Mouse (Mus musculus): Measurements from ENCODE around the gene 2810006K23Rik. TPM values are rescaled to one million over a fixed set of nuclear protein-coding genes. Genes with fewer than 3 reads are reported as not detected.
"Not testable (repeated sequence)": the region's sequence is repeated elsewhere in the genome, so short reads cannot be mapped to it uniquely, and the experiment has no call there.

The 2810006K23Rik gene
- 10 to 100 TPM; 14.1 to 17.0 TPM for total RNA-seq (2021)
- 5.8 and 6.0 TPM in 2 replicates for polyA plus RNA-seq (2012; rRNA removed)
- long read RNA-seq, transcript 2810006K23Rik-201 (3 exons, 1,677 nt), result major isoform, 11 of 15 reads
- long read RNA-seq, partial matches to known transcripts, result 0 of 15 reads
- long read RNA-seq, other reads (novel, unspliced or antisense), result 3 of 15 reads

- peak; percentile 100 for DNase-seq
Observed at GRCm38 (mm10) chr5:124327510-124328364, at the start of gene 2810006K23Rik, which contains the start of gene Mphosph9. Gene 2810006K23Rik, plus strand, starts transcription at chr5:124328089. Gene Mphosph9, minus strand, starts transcription at chr5:124327972.

GRCm38 (mm10) chr5:124282854-124283253 is 45.0 kb upstream of the 2810006K23Rik start:
- no peak for DNase-seq

GRCm38 (mm10) chr5:124284330-124284729 is 43.6 kb upstream of the 2810006K23Rik start:
- DNase-seq, result no peak

- DNase-seq, result no peak
Observed at GRCm38 (mm10) chr5:124287616-124288247, 40.2 kb upstream of the 2810006K23Rik start.

DNA sequence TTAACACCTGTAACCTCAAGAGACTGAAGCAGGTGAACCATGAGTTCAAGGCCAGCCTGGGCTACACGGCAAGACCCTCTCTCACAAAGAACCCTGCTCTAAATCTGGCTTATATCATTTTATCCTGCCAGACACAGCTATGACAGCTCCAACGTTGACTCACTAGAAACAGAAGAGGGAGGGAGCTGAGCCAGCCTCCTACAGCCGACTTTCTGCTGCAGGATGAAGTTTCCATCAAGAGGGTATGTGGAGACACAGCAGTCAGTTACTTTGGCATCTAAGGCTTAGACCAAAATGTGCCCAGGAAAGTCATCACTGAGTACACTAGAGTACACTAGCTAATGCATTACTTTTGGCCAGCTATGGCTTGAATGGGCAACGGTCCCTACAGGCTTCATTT is 37.7 kb upstream of the 2810006K23Rik start:
- no peak for DNase-seq

DNA sequence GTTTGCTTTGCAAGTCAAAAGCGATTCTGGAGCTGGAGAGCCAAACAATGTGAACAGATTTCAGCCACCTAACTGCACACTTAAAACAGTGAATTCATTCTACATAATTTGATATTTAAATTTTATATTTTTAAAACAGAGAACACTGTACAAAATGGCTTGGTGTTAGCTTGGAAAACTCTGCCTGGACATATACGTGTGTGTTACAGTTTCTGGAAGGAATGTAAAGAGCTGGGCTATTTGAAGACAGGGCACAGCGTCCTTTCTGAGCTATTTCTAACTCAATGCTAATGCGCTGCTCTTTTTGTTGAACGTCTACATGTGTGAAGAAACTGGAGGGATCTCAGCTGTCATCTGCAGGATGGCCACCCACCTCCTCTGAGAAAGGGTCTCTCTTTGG is 33.9 kb upstream of the 2810006K23Rik start:
- DNase-seq, result no peak

DNA sequence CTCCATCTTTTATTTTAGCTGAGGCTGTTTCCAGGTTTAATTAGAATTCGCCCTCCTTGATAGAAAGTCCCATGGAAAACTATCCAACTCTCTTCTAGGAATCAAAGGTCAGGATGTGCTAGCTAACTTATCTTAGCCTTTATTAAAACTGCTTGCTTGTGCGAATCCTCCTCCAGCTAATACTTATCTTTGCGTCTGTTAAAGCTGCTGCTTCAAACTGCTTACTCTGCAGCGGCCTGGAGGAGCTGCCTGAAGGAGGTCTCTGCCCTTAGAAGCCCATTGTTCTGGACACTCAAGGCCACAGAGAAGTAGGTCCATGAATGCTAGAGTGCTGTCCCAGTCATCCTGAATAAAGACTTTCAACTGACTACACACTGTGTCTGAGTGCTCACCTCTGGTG is 31.4 kb upstream of the 2810006K23Rik start:
- no peak for DNase-seq

GRCm38 (mm10) chr5:124299307-124299706 is 28.6 kb upstream of the 2810006K23Rik start:
- not testable (repeated sequence) for DNase-seq

DNA sequence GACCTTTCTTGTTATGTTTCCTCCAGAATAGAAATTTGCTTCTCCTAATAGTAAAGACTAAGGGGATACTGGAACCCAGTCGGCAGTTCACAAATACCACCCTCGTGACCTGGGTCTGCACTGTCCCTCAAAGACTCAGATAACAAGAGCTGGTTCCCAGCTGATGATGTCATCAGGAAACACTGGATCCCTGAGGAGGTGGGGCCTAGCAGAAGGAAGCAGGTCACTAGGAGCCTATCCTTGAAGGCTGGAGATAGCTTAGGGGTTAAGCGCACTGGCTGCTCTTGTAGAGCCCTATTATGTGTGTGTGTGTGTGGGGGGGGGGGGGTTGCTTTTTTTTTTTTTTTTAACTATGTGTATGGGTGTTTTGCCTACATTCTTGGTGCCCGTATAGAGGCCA is 27.8 kb upstream of the 2810006K23Rik start:
- no peak for DNase-seq

GRCm38 (mm10) chr5:124302853-124303252 is 25.0 kb upstream of the 2810006K23Rik start:
- DNase-seq, result not testable (repeated sequence)

GRCm38 (mm10) chr5:124309155-124309554 is 18.7 kb upstream of the 2810006K23Rik start:
- DNase-seq, result peak; percentile 11

DNA sequence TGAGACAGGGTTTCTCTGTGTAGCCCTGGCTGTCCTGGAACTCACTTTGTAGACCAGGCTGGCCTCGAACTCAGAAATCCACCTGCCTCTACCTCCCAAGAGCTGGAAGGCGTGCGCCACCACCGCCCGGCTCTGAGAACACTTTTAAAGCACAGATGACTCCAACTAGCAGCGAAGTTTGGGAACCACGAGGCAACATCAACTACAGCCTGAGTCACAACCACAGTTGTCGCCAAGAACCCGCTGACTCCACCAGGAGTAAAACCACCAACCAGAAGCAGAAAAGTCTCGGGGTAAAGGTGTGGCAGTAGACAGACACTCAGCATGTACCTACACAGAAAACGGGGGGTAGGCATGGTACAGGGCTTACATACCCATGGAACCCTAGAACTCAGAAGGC is 17.8 kb upstream of the 2810006K23Rik start:
- no peak for DNase-seq

- DNase-seq, result no peak
Observed at GRCm38 (mm10) chr5:124315498-124315897, 12.4 kb upstream of the 2810006K23Rik start.

- DNase-seq, result no peak
Observed at GRCm38 (mm10) chr5:124315941-124316340, 11.9 kb upstream of the 2810006K23Rik start.

DNA sequence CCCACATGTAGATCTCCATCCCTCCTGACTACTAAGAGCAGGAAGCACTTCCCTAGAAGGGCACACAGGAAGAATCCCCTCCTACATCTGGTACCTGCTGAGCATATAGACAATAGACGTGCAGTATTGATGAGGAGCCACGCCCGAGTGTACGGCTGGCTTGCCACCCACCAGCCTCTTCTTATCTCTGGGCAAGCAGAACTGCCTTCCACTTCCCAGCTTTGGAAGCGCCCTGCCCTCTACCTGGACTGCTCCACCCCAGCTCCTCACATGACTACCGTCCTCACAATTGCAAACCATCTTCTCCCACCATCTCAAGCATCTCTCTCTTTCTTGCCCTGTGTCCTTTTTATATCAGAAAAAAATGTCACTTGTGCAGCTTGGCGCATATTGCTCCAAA is 10.2 kb upstream of the 2810006K23Rik start:
- no peak for DNase-seq

GRCm38 (mm10) chr5:124326829-124327228 is 1.1 kb upstream of the 2810006K23Rik start:
- DNase-seq, result no peak

GRCm38 (mm10) chr5:124330086-124330485 is 2.2 kb downstream of the 2810006K23Rik start:
- no peak for DNase-seq

DNA sequence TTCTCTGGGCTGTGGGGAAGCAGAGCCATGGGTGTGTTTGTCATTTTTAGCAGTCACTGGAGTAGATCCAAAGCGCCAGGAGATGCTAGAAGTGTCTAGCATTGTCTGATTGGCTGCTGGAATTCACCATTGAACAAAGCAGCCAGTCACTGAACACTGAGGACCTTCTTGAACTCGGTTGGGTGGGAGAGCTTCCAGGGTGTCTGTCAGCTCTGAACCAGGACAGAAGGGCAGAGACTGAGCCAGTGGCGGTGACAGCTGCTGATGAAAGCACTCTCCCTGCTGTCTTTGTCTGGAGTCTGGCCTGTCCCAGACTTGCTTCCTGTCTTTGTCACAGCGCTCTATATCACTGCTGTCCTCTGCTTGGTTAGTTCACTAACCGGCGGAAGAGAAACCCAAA is 6.5 kb downstream of the 2810006K23Rik start:
- DNase-seq, result peak; percentile 38

DNA sequence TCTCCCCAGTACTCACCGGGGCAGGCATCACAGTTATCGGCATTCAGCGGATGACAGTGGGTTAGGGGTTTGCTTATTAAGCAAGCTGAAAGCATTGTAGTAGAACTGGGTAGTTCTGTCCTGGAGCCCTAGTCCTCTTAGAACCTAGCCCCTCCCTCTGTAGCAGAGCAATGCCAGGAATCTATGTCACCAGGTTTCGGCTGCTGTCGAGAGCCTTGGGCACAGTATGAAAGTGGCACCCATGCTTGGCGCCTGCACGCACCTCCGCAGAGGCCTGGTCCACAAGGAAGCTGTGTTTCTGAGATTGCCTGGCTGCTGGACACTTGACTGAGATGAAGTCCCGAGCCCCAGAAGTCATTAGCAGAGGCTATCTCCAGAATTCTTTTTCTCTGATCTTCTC is 9.2 kb downstream of the 2810006K23Rik start:
- DNase-seq, result no peak

GRCm38 (mm10) chr5:124337909-124338308 is 10.0 kb downstream of the 2810006K23Rik start:
- DNase-seq, result no peak

DNA sequence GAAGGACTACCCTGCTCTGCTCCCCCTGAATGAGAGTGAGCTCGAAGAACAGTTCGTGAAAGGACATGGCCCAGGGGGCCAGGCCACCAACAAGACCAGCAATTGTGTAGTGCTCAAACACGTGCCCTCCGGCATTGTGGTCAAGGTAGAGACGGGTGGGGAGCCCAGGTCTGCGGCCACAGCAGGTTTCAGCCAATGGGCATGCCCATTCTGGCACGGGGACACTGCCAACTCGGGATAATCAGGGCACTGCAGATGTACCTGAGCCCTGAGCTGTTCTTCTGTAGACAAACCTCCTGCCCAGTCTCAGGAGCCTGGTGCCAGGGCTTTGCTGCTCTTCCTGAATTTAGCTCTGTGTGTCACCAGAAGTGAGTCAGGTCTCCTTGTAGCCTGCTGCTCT is 10.9 kb downstream of the 2810006K23Rik start:
- DNase-seq, result no peak

GRCm38 (mm10) chr5:124341753-124342339 is 14.0 kb downstream of the 2810006K23Rik start:
- peak; percentile 41 for DNase-seq

DNA sequence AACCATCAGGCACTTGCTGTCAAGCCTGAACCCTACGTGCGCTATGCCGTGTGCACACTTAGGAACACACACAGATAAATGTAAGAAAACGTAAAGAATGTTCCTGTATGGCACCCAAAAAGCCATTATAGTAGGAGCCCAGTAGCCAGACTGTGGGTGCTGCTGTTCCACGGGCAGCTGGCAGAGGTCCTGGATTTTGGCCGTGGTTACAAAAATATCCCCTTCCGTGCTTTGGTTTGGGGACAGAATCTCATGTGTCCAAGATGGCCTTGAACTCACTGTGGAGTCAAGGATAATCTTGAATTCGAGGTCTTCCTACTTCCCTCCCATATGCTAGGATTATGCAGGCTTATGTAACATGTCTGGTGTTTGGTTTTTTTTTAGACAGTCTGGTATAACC is 15.0 kb downstream of the 2810006K23Rik start:
- no peak for DNase-seq

All from adrenal gland, adult 2 months (tissue).